Mouse (Mus musculus): ENCODE data around the gene Lrrc42. TPM values are rescaled to one million over a fixed set of nuclear protein-coding genes. Genes with fewer than 3 reads are reported as not detected.

Gene Lrrc42
- polyA plus RNA-seq, 1 experiment, result 28.6 TPM

GRCm38 (mm10) chr4:107278188-107278707 lies 24.9 kb upstream of the Lrrc42 start:
- no peak for TF ChIP-seq POLR2A (IDR thresholded peaks at IDR 0.05; ENCODE audit: control insufficient read depth, low read depth, low read length)
- TF ChIP-seq CTCF (IDR thresholded peaks at IDR 0.05; ENCODE audit: control insufficient read depth, insufficient read depth, insufficient replicate concordance, low read depth, low read length), result no peak
- no peaks in the 10 kb centered on the region for H3K4me1 ChIP-seq (ENCODE audit: control insufficient read depth, insufficient read depth, low read length)
- H3K27ac ChIP-seq (ENCODE audit: control insufficient read depth, insufficient read depth, low read depth, low read length), result no peak overlapping the region
- no peaks in the 10 kb centered on the region for H3K36me3 ChIP-seq (ENCODE audit: control insufficient read depth, insufficient read depth, low read length)
- H3K27me3 ChIP-seq (ENCODE audit: control insufficient read depth, insufficient read depth, low read length), result no peaks in the 10 kb centered on the region
- H3K4me3 ChIP-seq (ENCODE audit: control insufficient read depth, low read depth, low read length), result no peak overlapping the region

GRCm38 (mm10) chr4:107274511-107274910 lies 21.2 kb upstream of the Lrrc42 start:
- no peaks in the 10 kb centered on the region for H3K27me3 ChIP-seq (ENCODE audit: control insufficient read depth, insufficient read depth, low read length)
- no peaks in the 10 kb centered on the region for H3K36me3 ChIP-seq (ENCODE audit: control insufficient read depth, insufficient read depth, low read length)
- no peak overlapping the region for H3K4me3 ChIP-seq (ENCODE audit: control insufficient read depth, low read depth, low read length)
- H3K4me1 ChIP-seq (ENCODE audit: control insufficient read depth, insufficient read depth, low read length), result no peaks in the 10 kb centered on the region
- H3K27ac ChIP-seq (ENCODE audit: control insufficient read depth, insufficient read depth, low read depth, low read length), result no peak overlapping the region
- no peak for TF ChIP-seq POLR2A (IDR thresholded peaks at IDR 0.05; ENCODE audit: control insufficient read depth, low read depth, low read length)
- no peak for TF ChIP-seq CTCF (IDR thresholded peaks at IDR 0.05; ENCODE audit: control insufficient read depth, insufficient read depth, insufficient replicate concordance, low read depth, low read length)

- Histone ChIP-seq H3K4me1 (ENCODE audit: control insufficient read depth, insufficient read depth, low read length) (no peaks in the 10 kb centered on the region), H3K36me3 (ENCODE audit: control insufficient read depth, insufficient read depth, low read length) (no peaks in the 10 kb centered on the region), H3K27me3 (ENCODE audit: control insufficient read depth, insufficient read depth, low read length) (no peaks in the 10 kb centered on the region), H3K27ac (ENCODE audit: control insufficient read depth, insufficient read depth, low read depth, low read length) (no peak overlapping the region), H3K4me3 (ENCODE audit: control insufficient read depth, low read depth, low read length) (no peak overlapping the region)
- TF ChIP-seq POLR2A (IDR thresholded peaks at IDR 0.05; ENCODE audit: control insufficient read depth, low read depth, low read length), result no peak
- TF ChIP-seq CTCF (IDR thresholded peaks at IDR 0.05; ENCODE audit: control insufficient read depth, insufficient read depth, insufficient replicate concordance, low read depth, low read length), result no peak
Observed at GRCm38 (mm10) chr4:107273683-107274082, 20.4 kb upstream of the Lrrc42 start.

GRCm38 (mm10) chr4:107260001-107260400 lies 6.7 kb upstream of the Lrrc42 start:
- H3K4me1 ChIP-seq (ENCODE audit: control insufficient read depth, insufficient read depth, low read length), result no peaks in the 10 kb centered on the region
- no peaks in the 10 kb centered on the region for H3K36me3 ChIP-seq (ENCODE audit: control insufficient read depth, insufficient read depth, low read length)
- no peak overlapping the region for H3K4me3 ChIP-seq (ENCODE audit: control insufficient read depth, low read depth, low read length)
- no peaks in the 10 kb centered on the region for H3K27me3 ChIP-seq (ENCODE audit: control insufficient read depth, insufficient read depth, low read length)
- H3K27ac ChIP-seq (ENCODE audit: control insufficient read depth, insufficient read depth, low read depth, low read length), result no peak overlapping the region
- TF ChIP-seq CTCF (IDR thresholded peaks at IDR 0.05; ENCODE audit: control insufficient read depth, insufficient read depth, insufficient replicate concordance, low read depth, low read length), result no peak

- no peaks in the 10 kb centered on the region for H3K36me3 ChIP-seq (ENCODE audit: control insufficient read depth, insufficient read depth, low read length)
- TF ChIP-seq CTCF (IDR thresholded peaks at IDR 0.05; ENCODE audit: control insufficient read depth, insufficient read depth, insufficient replicate concordance, low read depth, low read length) (no peak), POLR2A (IDR thresholded peaks at IDR 0.05; ENCODE audit: control insufficient read depth, low read depth, low read length) (no peak)
- H3K27ac ChIP-seq (ENCODE audit: control insufficient read depth, insufficient read depth, low read depth, low read length), result peak overlapping the region; percentile 71; the same call in 1 of the 2 replicates
- H3K4me3 ChIP-seq (ENCODE audit: control insufficient read depth, low read depth, low read length), result peak overlapping the region; percentile 93
- H3K4me1 ChIP-seq (ENCODE audit: control insufficient read depth, insufficient read depth, low read length), result peaks cover 10% of the 10 kb centered on the region
- H3K27me3 ChIP-seq (ENCODE audit: control insufficient read depth, insufficient read depth, low read length), result no peaks in the 10 kb centered on the region
Observed at GRCm38 (mm10) chr4:107254414-107254813, 1.1 kb upstream of the Lrrc42 start.

GRCm38 (mm10) chr4:107252522-107252921 lies 810 bp downstream of the Lrrc42 start:
- no peaks in the 10 kb centered on the region for H3K36me3 ChIP-seq (ENCODE audit: control insufficient read depth, insufficient read depth, low read length)
- H3K27ac ChIP-seq (ENCODE audit: control insufficient read depth, insufficient read depth, low read depth, low read length), result peak overlapping the region; percentile 93
- H3K4me3 ChIP-seq (ENCODE audit: control insufficient read depth, low read depth, low read length), result peak overlapping the region; percentile 97
- H3K27me3 ChIP-seq (ENCODE audit: control insufficient read depth, insufficient read depth, low read length), result no peaks in the 10 kb centered on the region
- peaks cover 10% of the 10 kb centered on the region for H3K4me1 ChIP-seq (ENCODE audit: control insufficient read depth, insufficient read depth, low read length)
- TF ChIP-seq CTCF (IDR thresholded peaks at IDR 0.05; ENCODE audit: control insufficient read depth, insufficient read depth, insufficient replicate concordance, low read depth, low read length) (no peak), POLR2A (IDR thresholded peaks at IDR 0.05; ENCODE audit: control insufficient read depth, low read depth, low read length) (no peak)

- H3K4me1 ChIP-seq (ENCODE audit: control insufficient read depth, insufficient read depth, low read length), result peaks cover 10% of the 10 kb centered on the region
- H3K36me3 ChIP-seq (ENCODE audit: control insufficient read depth, insufficient read depth, low read length), result no peaks in the 10 kb centered on the region
- TF ChIP-seq POLR2A (IDR thresholded peaks at IDR 0.05; ENCODE audit: control insufficient read depth, low read depth, low read length) (no peak), CTCF (IDR thresholded peaks at IDR 0.05; ENCODE audit: control insufficient read depth, insufficient read depth, insufficient replicate concordance, low read depth, low read length) (no peak)
- H3K27me3 ChIP-seq (ENCODE audit: control insufficient read depth, insufficient read depth, low read length), result no peaks in the 10 kb centered on the region
- no peak overlapping the region for H3K4me3 ChIP-seq (ENCODE audit: control insufficient read depth, low read depth, low read length)
- H3K27ac ChIP-seq (ENCODE audit: control insufficient read depth, insufficient read depth, low read depth, low read length), result no peak overlapping the region
Observed at GRCm38 (mm10) chr4:107250494-107250893, 2.8 kb downstream of the Lrrc42 start.

GRCm38 (mm10) chr4:107249471-107249870 lies 3.9 kb downstream of the Lrrc42 start:
- peaks cover 10% of the 10 kb centered on the region for H3K4me1 ChIP-seq (ENCODE audit: control insufficient read depth, insufficient read depth, low read length)
- no peak overlapping the region for H3K4me3 ChIP-seq (ENCODE audit: control insufficient read depth, low read depth, low read length)
- no peak overlapping the region for H3K27ac ChIP-seq (ENCODE audit: control insufficient read depth, insufficient read depth, low read depth, low read length)
- H3K27me3 ChIP-seq (ENCODE audit: control insufficient read depth, insufficient read depth, low read length), result no peaks in the 10 kb centered on the region
- TF ChIP-seq POLR2A (IDR thresholded peaks at IDR 0.05; ENCODE audit: control insufficient read depth, low read depth, low read length), result no peak
- TF ChIP-seq CTCF (IDR thresholded peaks at IDR 0.05; ENCODE audit: control insufficient read depth, insufficient read depth, insufficient replicate concordance, low read depth, low read length), result no peak
- no peaks in the 10 kb centered on the region for H3K36me3 ChIP-seq (ENCODE audit: control insufficient read depth, insufficient read depth, low read length)
